Mouse (Mus musculus) gastrocnemius, adult 2 months (tissue): ENCODE results near the gene Hdac9. TPM values are rescaled to one million over a fixed set of nuclear protein-coding genes. Genes with fewer than 3 reads are reported as not detected.

Source experiments
- DNase-seq: peaks from one replicate; pipeline ENCODE4 v3.0.0; 2022
- H3K27ac ChIP-seq: fragments of 200-600 bp; 2 replicates; pipeline ENCODE4 v1.8.1; 2022; ENCODE audit warnings: mild to moderate bottlenecking
- H3K4me3 ChIP-seq: fragments of 200-600 bp; 2 replicates; pipeline ENCODE4 v1.8.1; 2022; ENCODE audit warnings: mild to moderate bottlenecking, moderate library complexity
- CTCF ChIP-seq: fragments of 200-600 bp; IDR thresholded peaks from 2 replicates; pipeline ENCODE4 v1.8.1; 2022; ENCODE audit warnings: antibody characterized with exemption, mild to moderate bottlenecking, moderate library complexity
- intact Hi-C: fragments of 180-260 bp; cut with DNase I; formaldehyde crosslinking; loops from one replicate; pipeline ENCODE4 v1.15.1; 2025
- total RNA-seq, 2 experiments: library from RNA; stranded (reverse); gene quantifications; 2 replicates each; pipeline ENCODE4 v1.2.3; 2021

The Hdac9 gene
- total RNA-seq, 2 experiments from 2014 or later: 3.4 to 13.2 TPM

GRCm38 (mm10) chr12:34287218-34287617 lies 629.7 kb downstream of the Hdac9 start:
- intact Hi-C loops: no loop called here
- no peak for DNase-seq
- TF ChIP-seq CTCF: no peak
- Histone ChIP-seq H3K4me3 (no peak overlapping the region), H3K27ac (no peak overlapping the region)

- Histone ChIP-seq H3K27ac (no peak overlapping the region), H3K4me3 (no peak overlapping the region)
- no peak for TF ChIP-seq CTCF
- no peak for DNase-seq
- intact Hi-C loops: no loop called here
Observed at GRCm38 (mm10) chr12:34284888-34285287, 632.0 kb downstream of the Hdac9 start.

GRCm38 (mm10) chr12:34284396-34284795 lies 632.5 kb downstream of the Hdac9 start:
- intact Hi-C loops: no loop called here
- no peak for DNase-seq
- no peak for TF ChIP-seq CTCF
- H3K4me3 ChIP-seq: no peak overlapping the region
- H3K27ac ChIP-seq: no peak overlapping the region

GRCm38 (mm10) chr12:34278822-34279221 lies 638.1 kb downstream of the Hdac9 start:
- Histone ChIP-seq H3K4me3 (no peak overlapping the region), H3K27ac (no peak overlapping the region)
- no peak for DNase-seq
- TF ChIP-seq CTCF: no peak
- intact Hi-C loops: no loop called here

- intact Hi-C loops: no loop called here
- Histone ChIP-seq H3K27ac (no peak overlapping the region), H3K4me3 (no peak overlapping the region)
- no peak for TF ChIP-seq CTCF
- DNase-seq: no peak
Observed at GRCm38 (mm10) chr12:34273816-34274215, 643.1 kb downstream of the Hdac9 start.

- H3K4me3 ChIP-seq: no peak overlapping the region
- no peak for TF ChIP-seq CTCF
- DNase-seq: no peak
- intact Hi-C loops: no loop called here
- H3K27ac ChIP-seq: no peak overlapping the region
Observed at GRCm38 (mm10) chr12:34270096-34270495, 646.8 kb downstream of the Hdac9 start.

GRCm38 (mm10) chr12:34269472-34270040 lies 647.3 kb downstream of the Hdac9 start:
- no peak for TF ChIP-seq CTCF
- intact Hi-C loops: no loop called here
- DNase-seq: no peak
- no peak overlapping the region for H3K27ac ChIP-seq
- no peak overlapping the region for H3K4me3 ChIP-seq

GRCm38 (mm10) chr12:34259651-34260050 lies 657.2 kb downstream of the Hdac9 start:
- TF ChIP-seq CTCF: no peak
- no peak overlapping the region for H3K27ac ChIP-seq
- no peak for DNase-seq
- intact Hi-C loops: no loop called here
- H3K4me3 ChIP-seq: no peak overlapping the region

GRCm38 (mm10) chr12:34249160-34249559 lies 667.7 kb downstream of the Hdac9 start:
- no peak overlapping the region for H3K4me3 ChIP-seq
- DNase-seq: no peak
- no peak overlapping the region for H3K27ac ChIP-seq
- intact Hi-C loops: no loop called here
- no peak for TF ChIP-seq CTCF

- no peak overlapping the region for H3K27ac ChIP-seq
- H3K4me3 ChIP-seq: no peak overlapping the region
- intact Hi-C loops: no loop called here
- no peak for DNase-seq
- TF ChIP-seq CTCF: no peak
Observed at GRCm38 (mm10) chr12:34248193-34249121, 668.4 kb downstream of the Hdac9 start.

GRCm38 (mm10) chr12:34238796-34239195 lies 678.1 kb downstream of the Hdac9 start:
- intact Hi-C loops: no loop called here
- no peak overlapping the region for H3K4me3 ChIP-seq
- no peak for DNase-seq
- no peak for TF ChIP-seq CTCF
- H3K27ac ChIP-seq: no peak overlapping the region

GRCm38 (mm10) chr12:34231621-34232150 lies 685.2 kb downstream of the Hdac9 start:
- no peak for TF ChIP-seq CTCF
- intact Hi-C loops: no loop called here
- DNase-seq: no peak
- H3K27ac ChIP-seq: no peak overlapping the region
- no peak overlapping the region for H3K4me3 ChIP-seq

GRCm38 (mm10) chr12:34224505-34224904 lies 692.4 kb downstream of the Hdac9 start:
- intact Hi-C loops: no loop called here

More at GRCm38 (mm10) chr12:34224505-34224904, 692.4 kb downstream of the Hdac9 start:
- Histone ChIP-seq H3K4me3 (no peak overlapping the region), H3K27ac (no peak overlapping the region)
- DNase-seq: no peak
- TF ChIP-seq CTCF: no peak
